Mouse (Mus musculus): Measurements from ENCODE around the gene Gm19684.
"Not testable (repeated sequence)": the region's sequence is repeated elsewhere in the genome, so short reads cannot be mapped to it uniquely, and the experiment has no call there.

DNA sequence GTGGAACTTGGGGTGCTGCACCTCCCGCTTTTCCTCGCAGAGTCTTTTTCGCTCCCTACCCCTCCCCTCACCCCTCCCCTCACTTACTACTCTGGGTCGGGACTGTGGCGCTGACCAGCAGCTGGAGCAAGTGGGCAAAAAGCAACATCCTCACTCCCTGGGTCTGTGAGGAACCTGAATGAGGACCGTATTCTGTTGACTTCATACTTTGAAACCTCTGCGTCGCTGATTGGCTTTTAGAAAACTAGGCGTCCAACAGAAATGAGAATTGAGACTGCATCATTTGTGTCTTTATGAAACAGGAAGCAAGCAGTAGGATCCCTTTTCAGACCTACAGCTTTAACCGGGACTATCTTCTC lies 10.0 kb upstream of the Gm19684 start:
- not testable (repeated sequence) for TF ChIP-seq FLI1 (IDR thresholded peaks at IDR 0.05; ENCODE audit: low read length); GATA1 (IDR thresholded peaks at IDR 0.05; ENCODE audit: borderline replicate concordance, low read length)

All from megakaryocyte, embryonic 14.5 days (primary cell).